Mouse (Mus musculus): ENCODE results near the gene Pglyrp1.

Gene Pglyrp1

GRCm38 (mm10) chr7:18927759-18928158 is 56.6 kb downstream of the Pglyrp1 start:
- no peak for DNase-seq (ENCODE audit: low spot score)
